In the genomic region with DNA sequence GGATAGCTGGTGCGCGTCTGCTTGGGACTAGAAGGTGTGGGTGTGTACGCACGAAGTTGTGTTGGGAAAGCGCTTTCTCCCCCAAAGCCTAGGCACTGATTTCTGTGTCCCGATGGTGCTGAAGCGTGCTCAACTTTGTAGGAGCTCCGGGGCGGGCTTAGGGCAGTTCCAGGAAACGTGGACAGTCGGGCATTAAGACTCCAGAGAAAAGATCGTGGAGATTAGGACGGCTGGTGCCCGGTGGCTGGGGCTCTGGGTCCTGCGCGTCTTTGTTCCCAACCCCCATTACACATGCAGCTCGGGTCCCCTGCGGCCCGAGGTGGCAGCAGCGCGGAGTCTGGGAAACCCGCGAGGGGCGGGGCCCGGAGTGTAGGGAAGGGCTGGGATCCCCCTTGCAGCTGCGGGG, we compare ENCODE assay signal across 8 mouse cellular contexts. TPM values are rescaled to one million over a fixed set of nuclear protein-coding genes. Genes with fewer than 3 reads are reported as not detected.
DNase-seq lines count a peak whose midpoint lies in the region; ATAC-seq and TF ChIP-seq lines count a peak whose summit lies in the region.

No protein-coding gene starts in this region.

- intact Hi-C loops in heart, postnatal 14 days (cut with DNase I) = loop anchor here (2.0 to 5.0 kb wide), 2 partner anchors 26 to 46 kb away; partner anchors contain the start of gene Xylb

- peak overlapping the region; percentile 96 for H3K4me2 ChIP-seq in embryonic facial prominence, embryonic 13.5 days

- H3K36me3 ChIP-seq in ES-Bruce4 (ENCODE audit: control insufficient read depth, insufficient read depth, low read length, poor library complexity, severe bottlenecking) = no peaks in the 10 kb centered on the region
- 0 out of 2 replicates have a peak, but pooled peaks cover 4% of the 10 kb centered on the region for H3K36me3 ChIP-seq in embryonic facial prominence, embryonic 13.5 days

- TF ChIP-seq EP300 in ES-Bruce4 (IDR thresholded peaks at IDR 0.05; ENCODE audit: insufficient read depth, low read depth, low read length) = no peak

- no peak for ATAC-seq in embryonic facial prominence, embryonic 13.5 days (ENCODE audit: insufficient number of reproducible peaks, insufficient read depth, low FRiP score, low TSS enrichment, low read depth)

- H3K9me3 ChIP-seq in ES-Bruce4 (replicated peaks; ENCODE audit: control insufficient read depth, insufficient read depth, low read length, poor library complexity, severe bottlenecking) = no peaks in the 10 kb centered on the region
- H3K9me3 ChIP-seq in embryonic facial prominence, embryonic 13.5 days = no peaks in the 10 kb centered on the region

- H3K27ac ChIP-seq in ES-Bruce4 (ENCODE audit: insufficient read depth, low read length) = no peak overlapping the region
- H3K27ac ChIP-seq in embryonic facial prominence, embryonic 13.5 days = peak overlapping the region; percentile 98

- H3K4me3 ChIP-seq in ES-Bruce4 (ENCODE audit: low read depth, low read length) = peak overlapping the region; percentile 83
- peak overlapping the region; percentile 93 for H3K4me3 ChIP-seq in embryonic facial prominence, embryonic 13.5 days

- no peak for TF ChIP-seq CTCF in ES-Bruce4 (IDR thresholded peaks at IDR 0.05; ENCODE audit: low read depth, low read length)

- no peaks in the 10 kb centered on the region for H3K27me3 ChIP-seq in ES-Bruce4 (ENCODE audit: control insufficient read depth, insufficient read depth, low read length, poor library complexity, severe bottlenecking)
- no peaks in the 10 kb centered on the region for H3K27me3 ChIP-seq in embryonic facial prominence, embryonic 13.5 days

- DNase-seq in adipocyte (ENCODE audit: low spot score) = peak; percentile 12
- peak; percentile 49 to 53 for DNase-seq in heart, postnatal 14 days
- peak; percentile 38 to 68 for DNase-seq in layer of hippocampus, postnatal 10 days (ENCODE audit: low spot score in 2 of 2)
- peak; percentile 36 for DNase-seq in lung, postnatal 36 days
- DNase-seq in right cerebral cortex, postnatal 4 days = peak; percentile 58
- no peak for DNase-seq in urinary bladder, adult 2 months (ENCODE audit: low spot score)

- peaks cover 4% of the 10 kb centered on the region for H3K4me1 ChIP-seq in ES-Bruce4 (ENCODE audit: control insufficient read depth, insufficient read depth, low read length)
- H3K4me1 ChIP-seq in embryonic facial prominence, embryonic 13.5 days = peaks cover 33% of the 10 kb centered on the region

- WGBS in embryonic facial prominence, embryonic 13.5 days = 0% methylated on average over 26 of the region's 26 CpGs

- no peak for TF ChIP-seq POLR2A in ES-Bruce4 (IDR thresholded peaks at IDR 0.05; ENCODE audit: insufficient read depth, low read length)

- H3K9ac ChIP-seq in ES-Bruce4 (ENCODE audit: low read depth, poor library complexity, severe bottlenecking) = peak overlapping the region; percentile 99
- peak overlapping the region; percentile 98 for H3K9ac ChIP-seq in embryonic facial prominence, embryonic 13.5 days

RNA-seq across cellular contexts. Expression of gene Acvr2b, which starts 1.3 kb away (rescaled TPM):
- polyA plus RNA-seq in ES-Bruce4 (2011; ENCODE audit: insufficient read depth, insufficient read length, low read depth, missing spikeins) = 52.1 and 54.3 TPM in 2 replicates
- polyA plus RNA-seq in embryonic facial prominence, embryonic 13.5 days (2015; fragmentation: Nextera tagmentation; extraction: Ambion mirVana) = 18.0 and 18.7 TPM in 2 replicates
- 1 to 10 TPM; 5.7 to 6.7 TPM for total RNA-seq in heart, postnatal 14 days (2021)
- total RNA-seq in layer of hippocampus, postnatal 10 days (2021) = 10 to 100 TPM; 10.2 to 12.6 TPM
- polyA plus RNA-seq in urinary bladder, adult 2 months (2012; rRNA removed) = 2.3 and 3.7 TPM in 2 replicates

RNA-seq across cellular contexts. Expression of gene Slc22a14, which starts 37.9 kb away (rescaled TPM):
- polyA plus RNA-seq in ES-Bruce4 (2011; ENCODE audit: insufficient read depth, insufficient read length, low read depth, missing spikeins) = not detected in 2 replicates
- polyA plus RNA-seq in embryonic facial prominence, embryonic 13.5 days (2015; fragmentation: Nextera tagmentation; extraction: Ambion mirVana) = not detected in 2 replicates
- total RNA-seq in heart, postnatal 14 days (2021) = under 1 TPM in 1 of 2 experiments, not detected in 1; 0.22 TPM
- not detected for total RNA-seq in layer of hippocampus, postnatal 10 days (2021)
- 0.16 and 0.40 TPM in 2 replicates for polyA plus RNA-seq in urinary bladder, adult 2 months (2012; rRNA removed)

RNA-seq across cellular contexts. Expression of gene Exog, which starts 41.5 kb away (rescaled TPM):
- 10.5 and 11.0 TPM in 2 replicates for polyA plus RNA-seq in ES-Bruce4 (2011; ENCODE audit: insufficient read depth, insufficient read length, low read depth, missing spikeins)
- 41.4 and 43.8 TPM in 2 replicates for polyA plus RNA-seq in embryonic facial prominence, embryonic 13.5 days (2015; fragmentation: Nextera tagmentation; extraction: Ambion mirVana)
- 1 to 10 TPM; 2.4 to 3.2 TPM for total RNA-seq in heart, postnatal 14 days (2021)
- 10 to 100 TPM; 22.7 to 26.5 TPM for total RNA-seq in layer of hippocampus, postnatal 10 days (2021)
- 4.8 and 5.7 TPM in 2 replicates for polyA plus RNA-seq in urinary bladder, adult 2 months (2012; rRNA removed)

RNA-seq across cellular contexts. Expression of gene Xylb, which starts 46.1 kb away (rescaled TPM):
- polyA plus RNA-seq in ES-Bruce4 (2011; ENCODE audit: insufficient read depth, insufficient read length, low read depth, missing spikeins) = 7.8 and 7.9 TPM in 2 replicates
- polyA plus RNA-seq in embryonic facial prominence, embryonic 13.5 days (2015; fragmentation: Nextera tagmentation; extraction: Ambion mirVana) = 5.3 and 7.2 TPM in 2 replicates
- under 1 TPM; 0.24 to 0.29 TPM for total RNA-seq in heart, postnatal 14 days (2021)
- total RNA-seq in layer of hippocampus, postnatal 10 days (2021) = 1 to 10 TPM; 4.4 to 4.8 TPM
- polyA plus RNA-seq in urinary bladder, adult 2 months (2012; rRNA removed) = 1.4 and 1.6 TPM in 2 replicates
